In the genomic region with DNA sequence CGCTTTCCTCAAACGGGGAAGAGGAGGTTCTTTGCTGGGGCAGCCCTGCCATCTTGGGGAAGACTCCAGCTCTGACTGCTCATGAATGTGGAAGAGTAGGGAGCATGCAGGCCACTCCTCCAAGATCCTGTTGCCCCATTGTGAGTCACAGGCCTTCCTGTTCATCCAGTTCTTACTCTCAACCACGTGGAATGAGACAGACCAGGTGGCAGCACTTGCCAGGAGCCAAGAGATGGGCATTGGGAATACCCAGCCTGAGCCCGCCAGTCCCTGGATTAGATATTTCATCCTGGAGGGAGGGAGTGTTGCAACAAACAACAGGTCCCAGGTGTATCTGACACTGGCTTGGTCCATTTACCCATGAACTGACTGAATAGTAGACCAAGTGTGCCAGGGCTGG, we compare ENCODE assay signal across 24 mouse cellular contexts. TPM values are rescaled to one million over a fixed set of nuclear protein-coding genes. Genes with fewer than 3 reads are reported as not detected.
DNase-seq lines count a peak whose midpoint lies in the region; ATAC-seq and TF ChIP-seq lines count a peak whose summit lies in the region.
"Had no signal": no experiment of that assay in that cellular context is flagged by ENCODE, and none has a peak within 500 bp of the region (broad histone marks: within the 10 kb centered on the region; RNA-seq: fewer than 3 reads in every experiment).

No protein-coding gene starts in this region.

- peak overlapping the region; percentile 97 for H3K27ac ChIP-seq in gastrocnemius, adult 2 months
- H3K27ac ChIP-seq in bone marrow macrophage, adult 2 months (ENCODE audit: insufficient read depth, low read depth, low read length) = peak overlapping the region; percentile 78
- H3K27ac ChIP-seq in stomach, embryonic 16.5 days (ENCODE audit: low read length) = peak overlapping the region; percentile 34; the same call in 1 of the 2 replicates
- no peak overlapping the region for H3K27ac ChIP-seq in kidney, embryonic 16.5 days (ENCODE audit: low read length)
- H3K27ac ChIP-seq: embryonic facial prominence, embryonic 13.5 days; layer of hippocampus, adult 2 months; limb, embryonic 15.5 days; midbrain, embryonic 13.5 days; neural tube, embryonic 12.5 days had no signal

- intact Hi-C loops in gastrocnemius, adult 2 months (cut with DNase I) = no loop called here

- H3K4me1 ChIP-seq in megakaryocyte, embryonic 14.5 days = peaks cover 96% of the 10 kb centered on the region
- H3K4me1 ChIP-seq in bone marrow macrophage, adult 2 months (ENCODE audit: control insufficient read depth, insufficient read depth, low read length) = peaks cover 78% of the 10 kb centered on the region
- H3K4me1 ChIP-seq in stomach, embryonic 16.5 days (ENCODE audit: control insufficient read depth, insufficient read depth, low read length) = peaks cover 29% of the 10 kb centered on the region
- H3K4me1 ChIP-seq in kidney, embryonic 16.5 days (ENCODE audit: insufficient read depth, low read length) = peaks cover 13% of the 10 kb centered on the region

- no peak for ATAC-seq in megakaryocyte, adult 5-6 weeks (ENCODE audit: poor library complexity, severe bottlenecking)
- ATAC-seq in stomach, embryonic 16.5 days (ENCODE audit: insufficient read depth, low FRiP score) = no peak
- ATAC-seq in kidney, embryonic 16.5 days (ENCODE audit: low FRiP score, low TSS enrichment) = no peak
- ATAC-seq: forebrain, postnatal 0 days; liver, postnatal 0 days; midbrain, embryonic 13.5 days had no signal

- H3K9me3 ChIP-seq in megakaryocyte, embryonic 14.5 days = no peaks in the 10 kb centered on the region
- H3K9me3 ChIP-seq in stomach, embryonic 16.5 days (replicated peaks; ENCODE audit: control insufficient read depth, low read length) = no peaks in the 10 kb centered on the region
- H3K9me3 ChIP-seq in kidney, embryonic 16.5 days (ENCODE audit: low read length) = no peaks in the 10 kb centered on the region
- H3K9me3 ChIP-seq: embryonic facial prominence, embryonic 13.5 days; limb, embryonic 15.5 days; midbrain, embryonic 13.5 days; neural tube, embryonic 12.5 days had no signal

- no peak for DNase-seq in gastrocnemius, adult 2 months
- no peak for DNase-seq in gastrocnemius, adult 18-20 months (ENCODE audit: low spot score)
- DNase-seq in left cerebral cortex, adult 8-10 months (ENCODE audit: low spot score in 2 of 2) = no peak
- DNase-seq: B cell, adult 2 months; cerebellum, adult 11 months; cerebellum, postnatal 14 days; forebrain, postnatal 0 days; heart, adult 18-20 months; kidney, adult 18-20 months; kidney, postnatal 10 days; liver, postnatal 0 days; lung, postnatal 4 days; spleen, adult 18-20 months; thymus, adult 2 months had no signal

- no peak overlapping the region for H3K9ac ChIP-seq in stomach, embryonic 16.5 days (ENCODE audit: low read length)
- H3K9ac ChIP-seq in kidney, embryonic 16.5 days (replicated peaks; ENCODE audit: low read length) = no peak overlapping the region
- H3K9ac ChIP-seq: embryonic facial prominence, embryonic 13.5 days; forebrain, postnatal 0 days; limb, embryonic 15.5 days; liver, postnatal 0 days; midbrain, embryonic 13.5 days; neural tube, embryonic 12.5 days had no signal

- no peaks in the 10 kb centered on the region for H3K27me3 ChIP-seq in megakaryocyte, embryonic 14.5 days (replicated peaks)
- no peaks in the 10 kb centered on the region for H3K27me3 ChIP-seq in stomach, embryonic 16.5 days (ENCODE audit: control insufficient read depth, insufficient read depth, low read length)
- no peaks in the 10 kb centered on the region for H3K27me3 ChIP-seq in kidney, embryonic 16.5 days (ENCODE audit: insufficient read depth, low read length)
- H3K27me3 ChIP-seq: embryonic facial prominence, embryonic 13.5 days; limb, embryonic 15.5 days; midbrain, embryonic 13.5 days; neural tube, embryonic 12.5 days had no signal

- WGBS in stomach, embryonic 16.5 days = 66% methylated on average over 4 of the region's 4 CpGs
- WGBS in kidney, embryonic 16.5 days = 71% methylated on average over 4 of the region's 4 CpGs

- H3K36me3 ChIP-seq in megakaryocyte, embryonic 14.5 days (replicated peaks; ENCODE audit: low read length) = peaks cover 55% of the 10 kb centered on the region
- no peaks in the 10 kb centered on the region for H3K36me3 ChIP-seq in stomach, embryonic 16.5 days (ENCODE audit: control insufficient read depth, insufficient read depth, low read length)
- no peaks in the 10 kb centered on the region for H3K36me3 ChIP-seq in kidney, embryonic 16.5 days (ENCODE audit: insufficient read depth, low read length)
- H3K36me3 ChIP-seq: midbrain, embryonic 13.5 days; neural tube, embryonic 12.5 days had no signal

- H3K4me3 ChIP-seq in gastrocnemius, adult 2 months = peak overlapping the region; percentile 32; the same call in 1 of the 2 replicates
- H3K4me3 ChIP-seq in megakaryocyte, embryonic 14.5 days (replicated peaks) = peak overlapping the region; percentile 68
- peak overlapping the region; percentile 3; the same call in 1 of the 2 replicates for H3K4me3 ChIP-seq in bone marrow macrophage, adult 2 months (ENCODE audit: insufficient read depth, low read length)
- H3K4me3 ChIP-seq in stomach, embryonic 16.5 days (replicated peaks; ENCODE audit: low read length) = no peak overlapping the region
- H3K4me3 ChIP-seq in kidney, embryonic 16.5 days (ENCODE audit: low read length) = no peak overlapping the region
- H3K4me3 ChIP-seq: embryonic facial prominence, embryonic 13.5 days; layer of hippocampus, adult 2 months; limb, embryonic 15.5 days; midbrain, embryonic 13.5 days; neural tube, embryonic 12.5 days had no signal

- no peak for TF ChIP-seq CTCF in gastrocnemius, adult 2 months (IDR thresholded peaks at IDR 0.05)
- no peak for TF ChIP-seq CTCF in bone marrow macrophage, adult 2 months (IDR thresholded peaks at IDR 0.05; ENCODE audit: low read depth, low read length)

- no peak overlapping the region for H3K4me2 ChIP-seq in stomach, embryonic 16.5 days (ENCODE audit: low read depth, low read length)
- no peak overlapping the region for H3K4me2 ChIP-seq in kidney, embryonic 16.5 days (replicated peaks; ENCODE audit: low read depth, low read length)
- H3K4me2 ChIP-seq: embryonic facial prominence, embryonic 13.5 days; limb, embryonic 15.5 days; midbrain, embryonic 13.5 days; neural tube, embryonic 12.5 days had no signal

- TF ChIP-seq POLR2A in bone marrow macrophage, adult 2 months (IDR thresholded peaks at IDR 0.05; ENCODE audit: borderline replicate concordance, low read depth, low read length) = no peak

RNA-seq across cellular contexts. Expression of gene Hk2, which starts 7.6 kb away (rescaled TPM):
- 100 to 1,000 TPM; 243 to 313 TPM for total RNA-seq in gastrocnemius, adult 2 months (2021)
- 100 to 1,000 TPM; 238 to 306 TPM for total RNA-seq in gastrocnemius, adult 18-20 months (2021)
- polyA plus RNA-seq in megakaryocyte, embryonic 14.5 days (2012; ENCODE audit: insufficient read depth, low replicate concordance) = 7.6 and 8.6 TPM in 2 replicates
- total RNA-seq in megakaryocyte, adult 5-6 weeks (2015) = 56.7 and 64.1 TPM in 2 replicates
- 70.2 and 71.2 TPM in 2 replicates for total RNA-seq in megakaryocyte, adult 5-6 weeks (2017)
- polyA plus RNA-seq in bone marrow macrophage, adult 2 months (2012; ENCODE audit: insufficient read depth, insufficient read length, missing spikeins) = 21.9 and 24.9 TPM in 2 replicates
- 24.2 and 31.3 TPM in 2 replicates for polyA plus RNA-seq in stomach, embryonic 16.5 days (2015; fragmentation: Nextera tagmentation; extraction: Ambion mirVana)
- 16.2 and 16.3 TPM in 2 replicates for polyA plus RNA-seq in kidney, embryonic 16.5 days (2015; fragmentation: Nextera tagmentation; extraction: Ambion mirVana)
- total RNA-seq in left cerebral cortex, adult 8-10 months (2022) = 1 to 10 TPM; 3.0 to 8.0 (median 3.9) TPM

Comparison
In these comparisons a context has a peak if more than half of its experiments do, and no peak if none do; other contexts are left out.
1. H3K4me3 ChIP-seq: peak in gastrocnemius, adult 2 months (single experiment), megakaryocyte, embryonic 14.5 days (single experiment) and bone marrow macrophage, adult 2 months (single experiment); none in stomach, embryonic 16.5 days (single experiment) and kidney, embryonic 16.5 days (single experiment).
2. RNA of gene Hk2, which starts 7.6 kb away (total RNA-seq): 243 to 313 TPM in gastrocnemius, adult 2 months, 238 to 306 TPM in gastrocnemius, adult 18-20 months and 56.7 to 71.2 TPM in megakaryocyte, adult 5-6 weeks; 3.0 to 8.0 TPM in left cerebral cortex, adult 8-10 months; every median in the first group is over 4 times any median in the second.